Mouse (Mus musculus): ENCODE data around the gene Tmed3. TPM values are rescaled to one million over a fixed set of nuclear protein-coding genes. Genes with fewer than 3 reads are reported as not detected.

Gene Tmed3
- polyA plus RNA-seq, 1 experiment from 2014 or later, result 77.1 TPM

DNA sequence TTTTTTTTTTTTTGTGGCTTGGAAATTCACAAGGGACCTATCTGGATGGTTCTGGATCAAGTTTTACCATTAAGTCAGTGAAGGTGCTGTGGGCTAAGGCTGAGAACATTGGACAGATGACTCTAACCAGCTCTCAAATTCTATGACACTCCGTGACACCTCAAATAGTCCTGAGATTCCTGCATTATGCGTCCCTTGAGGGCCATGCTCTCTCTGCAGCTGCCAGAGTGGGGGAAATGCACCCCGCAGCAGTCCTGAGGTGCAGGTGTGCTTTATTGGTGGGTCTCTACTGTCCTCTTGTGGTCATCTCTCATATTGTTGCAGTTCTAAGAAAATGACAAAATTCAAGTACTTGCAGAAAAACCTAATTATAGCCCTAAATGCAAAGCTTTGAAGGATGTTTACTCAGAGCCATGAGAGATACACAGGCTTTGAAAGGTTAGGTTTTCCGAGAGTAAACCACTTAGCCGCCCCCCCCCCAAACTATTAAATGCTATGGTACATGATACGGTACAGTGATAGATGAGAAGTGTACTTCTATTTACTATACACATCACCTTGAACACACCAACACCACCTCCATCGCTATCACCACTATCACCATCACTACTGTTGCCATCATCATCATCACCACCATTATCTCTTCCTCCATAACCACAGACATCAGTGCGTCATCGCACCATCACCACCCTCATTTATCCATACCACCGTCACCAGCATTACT, 17.2 kb downstream of the Tmed3 start:
- no peaks in the 10 kb centered on the region for H3K27me3 ChIP-seq (replicated peaks)
- H3K27ac ChIP-seq (replicated peaks), result no peak overlapping the region
- no peak for ATAC-seq (ENCODE audit: extremely low read depth, insufficient number of reproducible peaks, low FRiP score, low TSS enrichment)
- H3K4me1 ChIP-seq, result no peaks in the 10 kb centered on the region
- H3K36me3 ChIP-seq, result no peaks in the 10 kb centered on the region
- WGBS, result 60% methylated on average over 10 of the region's 10 CpGs
- no peak overlapping the region for H3K4me3 ChIP-seq
- no peak overlapping the region for H3K4me2 ChIP-seq
- H3K9me3 ChIP-seq, result no peaks in the 10 kb centered on the region
- H3K9ac ChIP-seq, result no peak overlapping the region

GRCm38 (mm10) chr9:89686262-89686661, 18.6 kb downstream of the Tmed3 start:
- 46% methylated on average over 2 of the region's 2 CpGs for WGBS
- Histone ChIP-seq H3K36me3 (no peaks in the 10 kb centered on the region), H3K9ac (no peak overlapping the region), H3K4me2 (no peak overlapping the region), H3K9me3 (no peaks in the 10 kb centered on the region), H3K4me3 (no peak overlapping the region), H3K27ac (replicated peaks) (no peak overlapping the region), H3K4me1 (no peaks in the 10 kb centered on the region), H3K27me3 (replicated peaks) (no peaks in the 10 kb centered on the region)
- no peak for ATAC-seq (ENCODE audit: extremely low read depth, insufficient number of reproducible peaks, low FRiP score, low TSS enrichment)

GRCm38 (mm10) chr9:89678974-89679373, 25.9 kb downstream of the Tmed3 start:
- H3K4me3 ChIP-seq, result no peak overlapping the region
- H3K9ac ChIP-seq, result no peak overlapping the region
- no peaks in the 10 kb centered on the region for H3K27me3 ChIP-seq (replicated peaks)
- no peak overlapping the region for H3K4me2 ChIP-seq
- H3K36me3 ChIP-seq, result no peaks in the 10 kb centered on the region
- no peaks in the 10 kb centered on the region for H3K4me1 ChIP-seq
- no peak for ATAC-seq (ENCODE audit: extremely low read depth, insufficient number of reproducible peaks, low FRiP score, low TSS enrichment)
- no peak overlapping the region for H3K27ac ChIP-seq (replicated peaks)
- no peaks in the 10 kb centered on the region for H3K9me3 ChIP-seq
- WGBS, result 60% methylated on average over 1 of the region's 1 CpGs

DNA sequence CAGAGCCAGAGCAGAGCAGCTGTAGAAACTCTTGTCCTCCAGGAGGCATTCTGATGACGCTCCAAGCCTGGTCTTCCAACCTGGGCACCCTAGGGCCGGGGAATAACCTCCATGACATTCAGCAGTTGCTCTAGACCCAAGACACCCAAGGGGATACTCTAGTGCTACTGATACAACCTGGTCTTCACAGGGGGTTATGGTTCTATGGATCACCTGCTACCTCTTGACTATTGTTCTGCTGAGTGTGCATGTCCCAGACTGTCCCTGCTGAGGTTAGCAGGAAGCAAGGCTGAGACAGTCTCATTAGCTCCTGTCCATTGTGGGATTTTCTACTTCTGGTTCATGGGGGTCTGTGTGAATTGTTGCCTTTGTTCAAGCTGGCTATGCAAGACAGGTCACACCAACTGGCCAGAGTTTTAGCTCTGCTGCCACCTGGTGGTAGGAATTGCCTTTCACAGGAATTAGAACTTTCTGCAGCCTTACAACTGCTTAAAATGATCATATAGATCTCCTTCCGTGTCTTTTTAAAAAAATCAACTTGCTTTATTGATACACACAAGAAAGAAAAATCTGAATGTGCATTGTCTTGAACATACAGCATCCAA, 30.8 kb downstream of the Tmed3 start:
- H3K9ac ChIP-seq, result no peak overlapping the region
- no peaks in the 10 kb centered on the region; the same call in 1 of the 2 replicates for H3K27me3 ChIP-seq (replicated peaks)
- H3K9me3 ChIP-seq, result no peaks in the 10 kb centered on the region
- H3K4me3 ChIP-seq, result no peak overlapping the region
- no peak overlapping the region for H3K27ac ChIP-seq (replicated peaks)
- WGBS, result 42% methylated on average over 3 of the region's 3 CpGs
- H3K4me2 ChIP-seq, result no peak overlapping the region
- no peaks in the 10 kb centered on the region for H3K36me3 ChIP-seq
- no peaks in the 10 kb centered on the region for H3K4me1 ChIP-seq
- no peak for ATAC-seq (ENCODE audit: extremely low read depth, insufficient number of reproducible peaks, low FRiP score, low TSS enrichment)

DNA sequence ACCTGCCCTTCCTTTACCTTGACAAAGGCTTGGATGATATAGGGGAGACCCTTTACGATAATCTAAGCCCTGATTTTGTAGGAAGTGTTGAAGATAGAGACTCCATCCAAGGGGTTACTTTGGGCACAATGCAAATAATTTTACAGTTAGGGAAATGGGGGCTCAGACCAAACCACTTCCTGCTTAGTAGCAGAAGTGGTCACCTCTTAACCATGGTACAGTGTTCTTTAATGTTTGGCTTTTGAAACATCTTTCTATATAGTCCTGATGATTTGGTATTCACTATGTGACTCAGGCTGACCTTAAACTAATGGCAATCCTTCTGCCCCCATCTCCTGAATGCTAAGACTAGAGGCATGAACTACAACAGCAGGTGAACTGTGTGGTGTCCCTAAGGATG, 31.5 kb downstream of the Tmed3 start:
- Histone ChIP-seq H3K4me2 (no peak overlapping the region), H3K4me3 (no peak overlapping the region), H3K9me3 (no peaks in the 10 kb centered on the region), H3K4me1 (no peaks in the 10 kb centered on the region), H3K27ac (replicated peaks) (no peak overlapping the region), H3K27me3 (replicated peaks) (no peaks in the 10 kb centered on the region; the same call in 1 of the 2 replicates), H3K9ac (no peak overlapping the region), H3K36me3 (no peaks in the 10 kb centered on the region)
- 75% methylated on average over 1 of the region's 1 CpGs for WGBS
- no peak for ATAC-seq (ENCODE audit: extremely low read depth, insufficient number of reproducible peaks, low FRiP score, low TSS enrichment)

DNA sequence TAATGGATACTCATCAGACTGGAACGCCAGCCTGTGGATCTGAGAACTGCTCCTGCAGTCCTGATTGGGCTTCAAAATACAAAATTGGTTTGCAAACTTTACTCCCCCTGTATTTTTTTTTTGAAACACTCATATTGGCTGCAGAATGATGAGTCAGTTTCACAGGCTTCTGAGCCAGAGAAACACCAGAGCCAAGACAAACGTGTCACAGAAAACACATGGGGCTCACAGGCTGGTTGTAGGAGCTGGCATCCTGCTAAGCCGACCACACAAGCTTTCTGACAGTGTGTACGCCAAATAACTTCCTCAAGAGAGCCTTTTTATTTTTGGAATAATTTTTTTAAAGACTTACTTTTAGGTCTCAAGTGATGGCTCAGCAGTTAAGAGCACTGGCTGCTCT, 35.0 kb downstream of the Tmed3 start:
- Histone ChIP-seq H3K27ac (replicated peaks) (no peak overlapping the region), H3K36me3 (no peaks in the 10 kb centered on the region)
- 62% methylated on average over 4 of the region's 4 CpGs for WGBS

GRCm38 (mm10) chr9:89667306-89667942, 37.4 kb downstream of the Tmed3 start:
- no peak overlapping the region for H3K4me3 ChIP-seq
- 62% methylated on average over 4 of the region's 4 CpGs for WGBS
- H3K9ac ChIP-seq, result no peak overlapping the region
- H3K36me3 ChIP-seq, result no peaks in the 10 kb centered on the region
- H3K27ac ChIP-seq (replicated peaks), result no peak overlapping the region
- H3K9me3 ChIP-seq, result no peaks in the 10 kb centered on the region
- H3K27me3 ChIP-seq (replicated peaks), result no peaks in the 10 kb centered on the region
- no peaks in the 10 kb centered on the region for H3K4me1 ChIP-seq
- no peak overlapping the region for H3K4me2 ChIP-seq
- ATAC-seq (ENCODE audit: extremely low read depth, insufficient number of reproducible peaks, low FRiP score, low TSS enrichment), result no peak

More for the DNA sequence above, 35.0 kb downstream of the Tmed3 start:
- Histone ChIP-seq H3K4me3 (no peak overlapping the region), H3K9me3 (no peaks in the 10 kb centered on the region), H3K4me2 (no peak overlapping the region), H3K9ac (no peak overlapping the region), H3K4me1 (no peaks in the 10 kb centered on the region), H3K27me3 (replicated peaks) (no peaks in the 10 kb centered on the region; the same call in 1 of the 2 replicates)
- ATAC-seq (ENCODE audit: extremely low read depth, insufficient number of reproducible peaks, low FRiP score, low TSS enrichment), result no peak

DNA sequence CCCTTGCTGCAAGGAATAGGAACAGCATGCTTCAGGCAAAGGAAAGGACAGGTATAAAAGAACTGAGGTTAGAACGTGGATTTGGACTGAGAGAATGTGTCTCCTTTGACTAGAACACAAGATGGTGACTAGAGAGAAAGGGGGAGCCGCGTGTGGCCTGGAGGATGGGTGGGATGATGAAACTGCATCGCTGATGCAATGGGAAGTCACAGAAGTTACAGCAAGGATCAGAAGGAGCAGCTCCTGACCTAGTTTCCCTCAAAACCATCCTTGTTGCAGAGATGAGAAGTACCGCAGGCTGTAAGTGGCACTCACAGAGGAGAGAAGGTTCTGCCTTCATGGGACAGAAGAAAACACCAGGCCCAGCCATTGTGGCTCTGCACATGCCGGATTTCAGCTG, 54.0 kb downstream of the Tmed3 start:
- no peak overlapping the region for H3K4me3 ChIP-seq
- no peaks in the 10 kb centered on the region for H3K9me3 ChIP-seq
- no peaks in the 10 kb centered on the region for H3K4me1 ChIP-seq
- no peak overlapping the region for H3K27ac ChIP-seq (replicated peaks)
- H3K36me3 ChIP-seq, result no peaks in the 10 kb centered on the region
- no peak for ATAC-seq (ENCODE audit: extremely low read depth, insufficient number of reproducible peaks, low FRiP score, low TSS enrichment)
- H3K27me3 ChIP-seq (replicated peaks), result no peaks in the 10 kb centered on the region
- no peak overlapping the region for H3K4me2 ChIP-seq
- H3K9ac ChIP-seq, result no peak overlapping the region
- WGBS, result 68% methylated on average over 6 of the region's 6 CpGs

Other genes starting within 250 kb of the Tmed3 start
- gene Minar1, start 81.9 kb downstream of the Tmed3 start, polyA plus RNA-seq (2015; fragmentation: Nextera tagmentation; extraction: Ambion mirVana), result 0.03 and 0.08 TPM in 2 replicates
- gene Ankrd34c, start 33.4 kb upstream of the Tmed3 start, polyA plus RNA-seq (2015; fragmentation: Nextera tagmentation; extraction: Ambion mirVana), result not detected in 2 replicates
- gene Rasgrf1, start 204.8 kb upstream of the Tmed3 start, polyA plus RNA-seq (2015; fragmentation: Nextera tagmentation; extraction: Ambion mirVana), result 0.16 and 0.19 TPM in 2 replicates